ENCODE assay signal across 14 mouse cellular contexts in genomic region chr2:27223012-27223421, GRCm38 (mm10). TPM values are rescaled to one million over a fixed set of nuclear protein-coding genes. Genes with fewer than 3 reads are reported as not detected.
A peak's percentile ranks its signal among the peaks of the same experiment; 100 is the strongest.
DNase-seq lines count a peak whose midpoint lies in the region; ATAC-seq lines count a peak whose summit lies in the region.
"Had no signal": no experiment of that assay in that cellular context is flagged by ENCODE, and none has a peak within 500 bp of the region (broad histone marks: within the 10 kb centered on the region; RNA-seq: fewer than 3 reads in every experiment).

No protein-coding gene starts in this region.

- H3K9ac ChIP-seq in hindbrain, embryonic 16.5 days (ENCODE audit: low read depth, low read length): no peak overlapping the region
- no peak overlapping the region for H3K9ac ChIP-seq in hindbrain, embryonic 13.5 days
- no peak overlapping the region for H3K9ac ChIP-seq in forebrain, embryonic 14.5 days (ENCODE audit: low read length)
- no peak overlapping the region for H3K9ac ChIP-seq in liver, embryonic 12.5 days
- H3K9ac ChIP-seq in forebrain, embryonic 13.5 days: no peak overlapping the region
- H3K9ac ChIP-seq: liver, embryonic 13.5 days; midbrain, embryonic 13.5 days had no signal

- H3K27ac ChIP-seq in hindbrain, embryonic 16.5 days (ENCODE audit: low read depth, low read length): no peak overlapping the region
- no peak overlapping the region for H3K27ac ChIP-seq in hindbrain, embryonic 13.5 days
- peak overlapping the region; percentile 15; the same call in 1 of the 2 replicates for H3K27ac ChIP-seq in limb, embryonic 10.5 days
- no peak overlapping the region for H3K27ac ChIP-seq in forebrain, embryonic 14.5 days (ENCODE audit: low read depth, low read length)
- H3K27ac ChIP-seq in liver, embryonic 12.5 days: no peak overlapping the region
- H3K27ac ChIP-seq in forebrain, embryonic 13.5 days: no peak overlapping the region
- H3K27ac ChIP-seq: liver, embryonic 13.5 days; midbrain, embryonic 13.5 days had no signal

- no peaks in the 10 kb centered on the region for H3K27me3 ChIP-seq in hindbrain, embryonic 16.5 days (replicated peaks; ENCODE audit: control insufficient read depth, insufficient read depth, low read length)
- no peaks in the 10 kb centered on the region for H3K27me3 ChIP-seq in hindbrain, embryonic 13.5 days
- no peaks in the 10 kb centered on the region for H3K27me3 ChIP-seq in limb, embryonic 10.5 days (ENCODE audit: low read depth, poor library complexity, severe bottlenecking)
- no peaks in the 10 kb centered on the region for H3K27me3 ChIP-seq in forebrain, embryonic 14.5 days (replicated peaks; ENCODE audit: control insufficient read depth, insufficient read depth, low read length)
- H3K27me3 ChIP-seq in liver, embryonic 12.5 days (replicated peaks): no peaks in the 10 kb centered on the region
- no peaks in the 10 kb centered on the region for H3K27me3 ChIP-seq in forebrain, embryonic 13.5 days
- H3K27me3 ChIP-seq: liver, embryonic 13.5 days; midbrain, embryonic 13.5 days had no signal

- H3K4me1 ChIP-seq in hindbrain, embryonic 16.5 days (ENCODE audit: control insufficient read depth, insufficient read depth, low read depth, low read length): no peaks in the 10 kb centered on the region
- H3K4me1 ChIP-seq in hindbrain, embryonic 13.5 days (replicated peaks): no peaks in the 10 kb centered on the region
- H3K4me1 ChIP-seq in limb, embryonic 10.5 days: peaks cover 27% of the 10 kb centered on the region
- H3K4me1 ChIP-seq in forebrain, embryonic 14.5 days (ENCODE audit: control insufficient read depth, insufficient read depth, low read length): no peaks in the 10 kb centered on the region
- H3K4me1 ChIP-seq in liver, embryonic 12.5 days: no peaks in the 10 kb centered on the region
- H3K4me1 ChIP-seq in forebrain, embryonic 13.5 days: peaks cover 6% of the 10 kb centered on the region
- H3K4me1 ChIP-seq: liver, embryonic 13.5 days; midbrain, embryonic 13.5 days had no signal

- H3K9me3 ChIP-seq in hindbrain, embryonic 16.5 days (ENCODE audit: control insufficient read depth, low read length): no peaks in the 10 kb centered on the region
- H3K9me3 ChIP-seq in hindbrain, embryonic 13.5 days: no peaks in the 10 kb centered on the region
- H3K9me3 ChIP-seq in limb, embryonic 10.5 days (replicated peaks): no peaks in the 10 kb centered on the region
- H3K9me3 ChIP-seq in forebrain, embryonic 14.5 days (replicated peaks; ENCODE audit: control insufficient read depth, low read length): no peaks in the 10 kb centered on the region
- no peaks in the 10 kb centered on the region for H3K9me3 ChIP-seq in liver, embryonic 12.5 days (replicated peaks)
- no peaks in the 10 kb centered on the region for H3K9me3 ChIP-seq in forebrain, embryonic 13.5 days (replicated peaks)
- H3K9me3 ChIP-seq: liver, embryonic 13.5 days; midbrain, embryonic 13.5 days had no signal

- no peak overlapping the region for H3K4me2 ChIP-seq in hindbrain, embryonic 16.5 days (ENCODE audit: low read length)
- H3K4me2 ChIP-seq in hindbrain, embryonic 13.5 days: no peak overlapping the region
- H3K4me2 ChIP-seq in forebrain, embryonic 14.5 days (ENCODE audit: low read length): no peak overlapping the region
- H3K4me2 ChIP-seq in liver, embryonic 12.5 days: no peak overlapping the region
- H3K4me2 ChIP-seq in forebrain, embryonic 13.5 days: no peak overlapping the region
- H3K4me2 ChIP-seq: liver, embryonic 13.5 days; midbrain, embryonic 13.5 days had no signal

- DNase-seq in cerebellum, adult 11 months: peak; percentile 44
- peak; percentile 68 to 82 for DNase-seq in layer of hippocampus, adult 18-20 months (ENCODE audit: low spot score in 2 of 2)
- no peak for DNase-seq in limb, embryonic 10.5 days (ENCODE audit: low spot score)
- no peak for DNase-seq in forebrain, embryonic 14.5 days (ENCODE audit: low spot score)
- DNase-seq: liver, embryonic 13.5 days; thymus, adult 18-20 months had no signal

- H3K36me3 ChIP-seq in hindbrain, embryonic 16.5 days (ENCODE audit: control insufficient read depth, insufficient read depth, low read length): no peaks in the 10 kb centered on the region
- no peaks in the 10 kb centered on the region for H3K36me3 ChIP-seq in hindbrain, embryonic 13.5 days
- H3K36me3 ChIP-seq in limb, embryonic 10.5 days: no peaks in the 10 kb centered on the region
- H3K36me3 ChIP-seq in forebrain, embryonic 14.5 days (ENCODE audit: control insufficient read depth, insufficient read depth, low read length): no peaks in the 10 kb centered on the region
- H3K36me3 ChIP-seq in liver, embryonic 12.5 days: peaks cover 18% of the 10 kb centered on the region; the same call in 1 of the 2 replicates
- H3K36me3 ChIP-seq in forebrain, embryonic 13.5 days (ENCODE audit: poor library complexity, severe bottlenecking): no peaks in the 10 kb centered on the region
- H3K36me3 ChIP-seq: midbrain, embryonic 13.5 days had no signal

- ATAC-seq in hindbrain, embryonic 16.5 days: peak; percentile 65; the same call in 1 of the 2 replicates
- no peak for ATAC-seq in hindbrain, embryonic 13.5 days (ENCODE audit: low FRiP score)
- ATAC-seq in forebrain, embryonic 14.5 days: no peak
- ATAC-seq in liver, embryonic 12.5 days: no peak
- ATAC-seq in forebrain, embryonic 13.5 days: no peak
- ATAC-seq: intestine, postnatal 0 days; midbrain, embryonic 13.5 days had no signal

- WGBS in hindbrain, embryonic 16.5 days: 80% methylated on average over 7 of the region's 7 CpGs
- 88% methylated on average over 7 of the region's 7 CpGs for WGBS in hindbrain, embryonic 13.5 days
- 86% methylated on average over 7 of the region's 7 CpGs for WGBS in limb, embryonic 10.5 days
- 78% methylated on average over 7 of the region's 7 CpGs for WGBS in forebrain, embryonic 14.5 days
- WGBS in liver, embryonic 12.5 days (ENCODE audit: insufficient replicate concordance): 68% methylated on average over 7 of the region's 7 CpGs
- 81% methylated on average over 7 of the region's 7 CpGs for WGBS in forebrain, embryonic 13.5 days

- no peak overlapping the region for H3K4me3 ChIP-seq in hindbrain, embryonic 16.5 days (ENCODE audit: low read length)
- no peak overlapping the region for H3K4me3 ChIP-seq in hindbrain, embryonic 13.5 days
- no peak overlapping the region for H3K4me3 ChIP-seq in limb, embryonic 10.5 days
- no peak overlapping the region for H3K4me3 ChIP-seq in forebrain, embryonic 14.5 days (ENCODE audit: low read depth, low read length)
- no peak overlapping the region for H3K4me3 ChIP-seq in liver, embryonic 12.5 days
- no peak overlapping the region for H3K4me3 ChIP-seq in forebrain, embryonic 13.5 days
- H3K4me3 ChIP-seq: liver, embryonic 13.5 days; midbrain, embryonic 13.5 days had no signal

RNA-seq across cellular contexts. Expression of gene Sardh, which starts 25.1 kb away (rescaled TPM):
- 9.1 and 10.2 TPM in 2 replicates for polyA plus RNA-seq in hindbrain, embryonic 16.5 days (2015; fragmentation: Nextera tagmentation; extraction: Ambion mirVana)
- 4.8 and 6.6 TPM in 2 replicates for polyA plus RNA-seq in hindbrain, embryonic 13.5 days (2015; fragmentation: Nextera tagmentation; extraction: Ambion mirVana)
- total RNA-seq in layer of hippocampus, adult 18-20 months (2021): 1 to 10 TPM; 8.4 to 9.9 TPM
- 2.5 and 3.1 TPM in 2 replicates for polyA plus RNA-seq in limb, embryonic 10.5 days (2016; fragmentation: Nextera tagmentation; extraction: Ambion mirVana)
- polyA plus RNA-seq in forebrain, embryonic 14.5 days (2014; fragmentation: Nextera tagmentation; extraction: Ambion mirVana): 4.2 and 4.7 TPM in 2 replicates
- 37.6 and 41.5 TPM in 2 replicates for polyA plus RNA-seq in liver, embryonic 12.5 days (2016; fragmentation: Nextera tagmentation; extraction: Ambion mirVana)
- polyA plus RNA-seq in forebrain, embryonic 13.5 days (2015; fragmentation: Nextera tagmentation; extraction: Ambion mirVana): 2.1 and 2.4 TPM in 2 replicates
- total RNA-seq: CH12.LX had no signal

RNA-seq across cellular contexts. Expression of gene Dbh, which starts 58.0 kb away (rescaled TPM):
- 4.9 and 5.8 TPM in 2 replicates for polyA plus RNA-seq in hindbrain, embryonic 16.5 days (2015; fragmentation: Nextera tagmentation; extraction: Ambion mirVana)
- polyA plus RNA-seq in hindbrain, embryonic 13.5 days (2015; fragmentation: Nextera tagmentation; extraction: Ambion mirVana): 1.9 and 3.1 TPM in 2 replicates
- total RNA-seq in layer of hippocampus, adult 18-20 months (2021): under 1 TPM; 0.25 to 0.27 TPM
- polyA plus RNA-seq in limb, embryonic 10.5 days (2016; fragmentation: Nextera tagmentation; extraction: Ambion mirVana): not detected in 2 replicates
- polyA plus RNA-seq in forebrain, embryonic 14.5 days (2014; fragmentation: Nextera tagmentation; extraction: Ambion mirVana): not detected in 2 replicates
- 0.05 and 0.12 TPM in 2 replicates for polyA plus RNA-seq in liver, embryonic 12.5 days (2016; fragmentation: Nextera tagmentation; extraction: Ambion mirVana)
- not detected in 2 replicates for polyA plus RNA-seq in forebrain, embryonic 13.5 days (2015; fragmentation: Nextera tagmentation; extraction: Ambion mirVana)
- total RNA-seq: CH12.LX had no signal
- polyA plus RNA-seq: forebrain, embryonic 11.5 days had no signal

Comparison
In these comparisons a context has a peak if more than half of its experiments do, and no peak if none do; other contexts are left out.
1. DNase-seq: peak in cerebellum, adult 11 months (single experiment) and layer of hippocampus, adult 18-20 months (2 of 2); none in limb, embryonic 10.5 days (single experiment) and forebrain, embryonic 14.5 days (single experiment).